Mouse (Mus musculus): ENCODE measurements around the gene Bfsp2. TPM values are rescaled to one million over a fixed set of nuclear protein-coding genes. Genes with fewer than 3 reads are reported as not detected.

Gene Bfsp2
- total RNA-seq, 1 experiment, result not detected

- no peaks in the 10 kb centered on the region for H3K36me3 ChIP-seq (ENCODE audit: control insufficient read depth, insufficient read depth, low read length, poor library complexity, severe bottlenecking)
- no peak for DNase-seq (ENCODE audit: low read depth, low spot score)
- H3K27ac ChIP-seq (ENCODE audit: insufficient read depth, low read depth, low read length, poor library complexity, severe bottlenecking), result no peak overlapping the region
- H3K9me3 ChIP-seq (ENCODE audit: control insufficient read depth, insufficient read depth, low read depth, low read length), result peaks cover 7% of the 10 kb centered on the region
- no peaks in the 10 kb centered on the region for H3K4me1 ChIP-seq (ENCODE audit: control insufficient read depth in 2 of 2, insufficient read depth in 2 of 2, low read length in 2 of 2, poor library complexity in 1 of 2)
- H3K9ac ChIP-seq (ENCODE audit: insufficient read depth, low read depth, low read length, poor library complexity, severe bottlenecking), result no peak overlapping the region
- TF ChIP-seq MAFK (IDR thresholded peaks at IDR 0.05; ENCODE audit: insufficient read depth, low read depth, low read length) (no peak), ZNF384 (IDR thresholded peaks at IDR 0.05; ENCODE audit: low read depth, low read length) (no peak), HCFC1 (IDR thresholded peaks at IDR 0.05; ENCODE audit: borderline replicate concordance, insufficient read depth, low read length) (no peak), CHD2 (IDR thresholded peaks at IDR 0.05; ENCODE audit: low read depth, low read length) (no peak), ZC3H11A (IDR thresholded peaks at IDR 0.05; ENCODE audit: borderline replicate concordance, low read depth, low read length) (no peak)
- in situ Hi-C loops (cut with MboI; ENCODE audit: low sequenced_read_pairs in 2 of 2, unreplicated experiment in 2 of 2), result loop anchor here in 1 of 2 experiments (25.0 kb wide), 1 partner anchor 287 kb away; the partner anchor contains the start of gene Tmem108
- H3K4me3 ChIP-seq (ENCODE audit: insufficient read depth in 1 of 2, low read depth in 1 of 2, low read length in 2 of 2, poor library complexity in 1 of 2, severe bottlenecking in 1 of 2), result no peak overlapping the region
These were observed 4.8 kb downstream of the Bfsp2 start for GRCm38 (mm10) chr9:103475414-103475813.

GRCm38 (mm10) chr9:103473915-103474688 is 6.1 kb downstream of the Bfsp2 start:
- in situ Hi-C loops (cut with MboI; ENCODE audit: low sequenced_read_pairs in 2 of 2, unreplicated experiment in 2 of 2), result no loop called here
- no peak for DNase-seq (ENCODE audit: low read depth, low spot score)
- H3K27ac ChIP-seq (ENCODE audit: insufficient read depth, low read depth, low read length, poor library complexity, severe bottlenecking), result no peak overlapping the region
- no peak for TF ChIP-seq CHD2 (IDR thresholded peaks at IDR 0.05; ENCODE audit: low read depth, low read length)
- no peak for TF ChIP-seq MAFK (IDR thresholded peaks at IDR 0.05; ENCODE audit: insufficient read depth, low read depth, low read length)
- TF ChIP-seq ZC3H11A (IDR thresholded peaks at IDR 0.05; ENCODE audit: borderline replicate concordance, low read depth, low read length), result no peak
- no peak for TF ChIP-seq ZNF384 (IDR thresholded peaks at IDR 0.05; ENCODE audit: low read depth, low read length)
- no peak for TF ChIP-seq HCFC1 (IDR thresholded peaks at IDR 0.05; ENCODE audit: borderline replicate concordance, insufficient read depth, low read length)
- H3K4me1 ChIP-seq (ENCODE audit: control insufficient read depth in 2 of 2, insufficient read depth in 2 of 2, low read length in 2 of 2, poor library complexity in 1 of 2), result no peaks in the 10 kb centered on the region
- H3K9me3 ChIP-seq (ENCODE audit: control insufficient read depth, insufficient read depth, low read depth, low read length), result peaks cover 7% of the 10 kb centered on the region
- no peaks in the 10 kb centered on the region for H3K36me3 ChIP-seq (ENCODE audit: control insufficient read depth, insufficient read depth, low read length, poor library complexity, severe bottlenecking)
- no peak overlapping the region for H3K4me3 ChIP-seq (ENCODE audit: insufficient read depth in 1 of 2, low read depth in 1 of 2, low read length in 2 of 2, poor library complexity in 1 of 2, severe bottlenecking in 1 of 2)
- no peak overlapping the region for H3K9ac ChIP-seq (ENCODE audit: insufficient read depth, low read depth, low read length, poor library complexity, severe bottlenecking)

GRCm38 (mm10) chr9:103471784-103472183 is 8.4 kb downstream of the Bfsp2 start:
- H3K27ac ChIP-seq (ENCODE audit: insufficient read depth, low read depth, low read length, poor library complexity, severe bottlenecking), result no peak overlapping the region
- no peak overlapping the region for H3K9ac ChIP-seq (ENCODE audit: insufficient read depth, low read depth, low read length, poor library complexity, severe bottlenecking)
- in situ Hi-C loops (cut with MboI; ENCODE audit: low sequenced_read_pairs in 2 of 2, unreplicated experiment in 2 of 2), result no loop called here
- no peak for DNase-seq (ENCODE audit: low read depth, low spot score)
- H3K36me3 ChIP-seq (ENCODE audit: control insufficient read depth, insufficient read depth, low read length, poor library complexity, severe bottlenecking), result no peaks in the 10 kb centered on the region
- TF ChIP-seq HCFC1 (IDR thresholded peaks at IDR 0.05; ENCODE audit: borderline replicate concordance, insufficient read depth, low read length), result no peak
- TF ChIP-seq ZNF384 (IDR thresholded peaks at IDR 0.05; ENCODE audit: low read depth, low read length), result no peak
- no peak for TF ChIP-seq MAFK (IDR thresholded peaks at IDR 0.05; ENCODE audit: insufficient read depth, low read depth, low read length)
- no peaks in the 10 kb centered on the region for H3K4me1 ChIP-seq (ENCODE audit: control insufficient read depth in 2 of 2, insufficient read depth in 2 of 2, low read length in 2 of 2, poor library complexity in 1 of 2)
- no peak overlapping the region for H3K4me3 ChIP-seq (ENCODE audit: insufficient read depth in 1 of 2, low read depth in 1 of 2, low read length in 2 of 2, poor library complexity in 1 of 2, severe bottlenecking in 1 of 2)
- peaks cover 7% of the 10 kb centered on the region for H3K9me3 ChIP-seq (ENCODE audit: control insufficient read depth, insufficient read depth, low read depth, low read length)

- H3K36me3 ChIP-seq (ENCODE audit: control insufficient read depth, insufficient read depth, low read length, poor library complexity, severe bottlenecking), result no peaks in the 10 kb centered on the region
- H3K27ac ChIP-seq (ENCODE audit: insufficient read depth, low read depth, low read length, poor library complexity, severe bottlenecking), result no peak overlapping the region
- no peak overlapping the region for H3K4me3 ChIP-seq (ENCODE audit: insufficient read depth in 1 of 2, low read depth in 1 of 2, low read length in 2 of 2, poor library complexity in 1 of 2, severe bottlenecking in 1 of 2)
- no peak overlapping the region for H3K9ac ChIP-seq (ENCODE audit: insufficient read depth, low read depth, low read length, poor library complexity, severe bottlenecking)
- H3K4me1 ChIP-seq (ENCODE audit: control insufficient read depth in 2 of 2, insufficient read depth in 2 of 2, low read length in 2 of 2, poor library complexity in 1 of 2), result no peaks in the 10 kb centered on the region
- peaks cover 7% of the 10 kb centered on the region for H3K9me3 ChIP-seq (ENCODE audit: control insufficient read depth, insufficient read depth, low read depth, low read length)
- no peak for TF ChIP-seq MAFK (IDR thresholded peaks at IDR 0.05; ENCODE audit: insufficient read depth, low read depth, low read length)
- no peak for DNase-seq (ENCODE audit: low read depth, low spot score)
- in situ Hi-C loops (cut with MboI; ENCODE audit: low sequenced_read_pairs in 2 of 2, unreplicated experiment in 2 of 2), result no loop called here
These were observed 10.7 kb downstream of the Bfsp2 start for GRCm38 (mm10) chr9:103469516-103469915.

GRCm38 (mm10) chr9:103468911-103469310 is 11.3 kb downstream of the Bfsp2 start:
- TF ChIP-seq HCFC1 (IDR thresholded peaks at IDR 0.05; ENCODE audit: borderline replicate concordance, insufficient read depth, low read length) (no peak), MAFK (IDR thresholded peaks at IDR 0.05; ENCODE audit: insufficient read depth, low read depth, low read length) (no peak), CHD2 (IDR thresholded peaks at IDR 0.05; ENCODE audit: low read depth, low read length) (no peak), ZC3H11A (IDR thresholded peaks at IDR 0.05; ENCODE audit: borderline replicate concordance, low read depth, low read length) (no peak), ZNF384 (IDR thresholded peaks at IDR 0.05; ENCODE audit: low read depth, low read length) (no peak)
- no peak overlapping the region for H3K4me3 ChIP-seq (ENCODE audit: insufficient read depth in 1 of 2, low read depth in 1 of 2, low read length in 2 of 2, poor library complexity in 1 of 2, severe bottlenecking in 1 of 2)
- no peaks in the 10 kb centered on the region for H3K36me3 ChIP-seq (ENCODE audit: control insufficient read depth, insufficient read depth, low read length, poor library complexity, severe bottlenecking)
- in situ Hi-C loops (cut with MboI; ENCODE audit: low sequenced_read_pairs in 2 of 2, unreplicated experiment in 2 of 2), result no loop called here
- peaks cover 7% of the 10 kb centered on the region for H3K9me3 ChIP-seq (ENCODE audit: control insufficient read depth, insufficient read depth, low read depth, low read length)
- H3K4me1 ChIP-seq (ENCODE audit: control insufficient read depth in 2 of 2, insufficient read depth in 2 of 2, low read length in 2 of 2, poor library complexity in 1 of 2), result no peaks in the 10 kb centered on the region
- no peak overlapping the region for H3K9ac ChIP-seq (ENCODE audit: insufficient read depth, low read depth, low read length, poor library complexity, severe bottlenecking)
- no peak for DNase-seq (ENCODE audit: low read depth, low spot score)
- no peak overlapping the region for H3K27ac ChIP-seq (ENCODE audit: insufficient read depth, low read depth, low read length, poor library complexity, severe bottlenecking)

Data from ES-E14 (cell line).